Mouse (Mus musculus): ENCODE data around the gene Stpg3. TPM values are rescaled to one million over a fixed set of nuclear protein-coding genes. Genes with fewer than 3 reads are reported as not detected.

Gene Stpg3
- polyA plus RNA-seq, 1 experiment from 2014 or later = not detected

- no peak overlapping the region for H3K27ac ChIP-seq (ENCODE audit: low read length)
- H3K27me3 ChIP-seq (replicated peaks; ENCODE audit: control insufficient read depth, insufficient read depth, low read length) = no peaks in the 10 kb centered on the region
- H3K36me3 ChIP-seq (ENCODE audit: control insufficient read depth, insufficient read depth) = no peaks in the 10 kb centered on the region
- H3K9me3 ChIP-seq (ENCODE audit: control insufficient read depth, low read length) = no peaks in the 10 kb centered on the region
- no peak overlapping the region for H3K4me3 ChIP-seq (replicated peaks; ENCODE audit: low read length)
- no peak overlapping the region for H3K9ac ChIP-seq (replicated peaks; ENCODE audit: low read depth, low read length)
- ATAC-seq = no peak
- peaks cover 32% of the 10 kb centered on the region for H3K4me1 ChIP-seq (replicated peaks; ENCODE audit: control insufficient read depth, insufficient read depth, low read length)
- WGBS = 77% methylated on average over 8 of the region's 8 CpGs
- no peak overlapping the region for H3K4me2 ChIP-seq (ENCODE audit: low read length)
Measured at GRCm38 (mm10) chr2:25172629-25173028, 41.8 kb downstream of the Stpg3 start.

- H3K4me2 ChIP-seq (ENCODE audit: low read length) = no peak overlapping the region
- no peak overlapping the region for H3K9ac ChIP-seq (replicated peaks; ENCODE audit: low read depth, low read length)
- no peaks in the 10 kb centered on the region for H3K27me3 ChIP-seq (replicated peaks; ENCODE audit: control insufficient read depth, insufficient read depth, low read length)
- H3K4me3 ChIP-seq (replicated peaks; ENCODE audit: low read length) = no peak overlapping the region
- H3K4me1 ChIP-seq (replicated peaks; ENCODE audit: control insufficient read depth, insufficient read depth, low read length) = peaks cover 27% of the 10 kb centered on the region
- H3K36me3 ChIP-seq (ENCODE audit: control insufficient read depth, insufficient read depth) = no peaks in the 10 kb centered on the region
- H3K27ac ChIP-seq (ENCODE audit: low read length) = peak overlapping the region; percentile 16; the same call in 1 of the 2 replicates
- ATAC-seq = no peak
- 61% methylated on average over 1 of the region's 1 CpGs for WGBS
- H3K9me3 ChIP-seq (ENCODE audit: control insufficient read depth, low read length) = no peaks in the 10 kb centered on the region
Measured at GRCm38 (mm10) chr2:25171769-25172153, 42.7 kb downstream of the Stpg3 start.

DNA sequence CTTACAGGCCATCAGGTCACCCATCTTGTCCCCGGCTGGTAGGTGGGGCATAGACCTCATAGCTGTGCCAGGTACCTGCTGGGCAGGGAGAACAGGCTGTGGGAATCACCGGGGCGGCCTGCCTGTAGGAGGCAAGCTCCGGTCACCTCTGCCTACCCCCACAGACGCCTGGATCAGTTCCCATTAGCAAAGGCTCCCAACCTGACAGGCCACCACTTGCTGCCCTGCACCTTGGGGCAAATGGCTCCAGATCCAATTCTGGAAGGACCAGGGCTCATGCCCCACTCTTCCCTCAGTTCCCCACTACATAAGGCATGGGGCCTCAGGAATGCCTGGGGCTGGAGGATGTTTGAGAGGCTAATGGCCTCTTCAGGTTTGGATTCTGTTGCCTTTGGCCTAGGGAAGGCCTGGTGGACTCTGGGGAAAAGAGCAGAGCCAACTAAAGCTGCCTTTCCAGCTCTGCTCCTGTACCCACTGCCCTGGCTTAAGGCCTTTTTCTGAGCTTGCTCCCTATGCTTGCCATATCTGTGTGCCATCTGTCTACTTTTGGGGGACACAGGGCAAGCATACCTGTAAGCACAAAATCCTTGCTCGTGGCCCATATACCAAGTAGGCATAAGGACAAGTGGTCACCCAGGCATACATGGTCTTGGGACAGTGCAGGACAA is 43.2 kb downstream of the Stpg3 start:
- Histone ChIP-seq H3K27me3 (replicated peaks; ENCODE audit: control insufficient read depth, insufficient read depth, low read length) (no peaks in the 10 kb centered on the region), H3K4me3 (replicated peaks; ENCODE audit: low read length) (no peak overlapping the region), H3K27ac (ENCODE audit: low read length) (no peak overlapping the region), H3K4me1 (replicated peaks; ENCODE audit: control insufficient read depth, insufficient read depth, low read length) (peaks cover 25% of the 10 kb centered on the region), H3K4me2 (ENCODE audit: low read length) (no peak overlapping the region), H3K9ac (replicated peaks; ENCODE audit: low read depth, low read length) (no peak overlapping the region), H3K9me3 (ENCODE audit: control insufficient read depth, low read length) (no peaks in the 10 kb centered on the region), H3K36me3 (ENCODE audit: control insufficient read depth, insufficient read depth) (no peaks in the 10 kb centered on the region)
- WGBS = 88% methylated on average over 6 of the region's 6 CpGs
- no peak for ATAC-seq

GRCm38 (mm10) chr2:25170326-25171100 is 43.9 kb downstream of the Stpg3 start:
- 51% methylated on average over 10 of the region's 10 CpGs for WGBS
- Histone ChIP-seq H3K36me3 (ENCODE audit: control insufficient read depth, insufficient read depth) (no peaks in the 10 kb centered on the region), H3K27ac (ENCODE audit: low read length) (no peak overlapping the region), H3K9ac (replicated peaks; ENCODE audit: low read depth, low read length) (no peak overlapping the region), H3K4me3 (replicated peaks; ENCODE audit: low read length) (no peak overlapping the region), H3K4me2 (ENCODE audit: low read length) (no peak overlapping the region), H3K9me3 (ENCODE audit: control insufficient read depth, low read length) (no peaks in the 10 kb centered on the region), H3K4me1 (replicated peaks; ENCODE audit: control insufficient read depth, insufficient read depth, low read length) (peaks cover 20% of the 10 kb centered on the region), H3K27me3 (replicated peaks; ENCODE audit: control insufficient read depth, insufficient read depth, low read length) (no peaks in the 10 kb centered on the region)
- 0 out of 2 replicates have a peak, but pooled peaks have one; percentile 28 for ATAC-seq

DNA sequence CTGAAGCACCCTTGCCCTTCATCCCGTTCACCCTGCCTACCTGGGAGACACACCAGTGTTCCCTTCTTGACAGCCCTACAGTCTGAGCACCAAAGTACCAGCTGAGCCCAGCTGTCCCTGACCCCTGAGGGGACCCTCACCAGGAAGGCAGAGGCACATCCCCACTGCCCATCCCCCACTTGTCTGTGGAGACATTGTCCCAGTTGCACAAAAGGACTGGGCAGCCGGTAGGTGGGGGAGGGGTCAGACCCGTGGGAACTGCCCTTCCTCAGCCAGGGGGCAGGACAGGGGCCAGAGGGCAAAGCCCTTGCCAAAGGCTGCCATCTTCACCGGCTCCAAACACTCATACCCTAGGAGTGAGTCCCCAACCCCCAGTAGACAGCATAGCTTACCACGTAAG is 44.7 kb downstream of the Stpg3 start:
- no peak for ATAC-seq
- Histone ChIP-seq H3K27me3 (replicated peaks; ENCODE audit: control insufficient read depth, insufficient read depth, low read length) (no peaks in the 10 kb centered on the region), H3K27ac (ENCODE audit: low read length) (no peak overlapping the region), H3K36me3 (ENCODE audit: control insufficient read depth, insufficient read depth) (no peaks in the 10 kb centered on the region), H3K4me3 (replicated peaks; ENCODE audit: low read length) (no peak overlapping the region), H3K4me2 (ENCODE audit: low read length) (no peak overlapping the region), H3K9ac (replicated peaks; ENCODE audit: low read depth, low read length) (no peak overlapping the region), H3K4me1 (replicated peaks; ENCODE audit: control insufficient read depth, insufficient read depth, low read length) (peaks cover 20% of the 10 kb centered on the region), H3K9me3 (ENCODE audit: control insufficient read depth, low read length) (no peaks in the 10 kb centered on the region)
- 15% methylated on average over 5 of the region's 5 CpGs for WGBS

GRCm38 (mm10) chr2:25168665-25168978 is 45.8 kb downstream of the Stpg3 start:
- Histone ChIP-seq H3K27me3 (replicated peaks; ENCODE audit: control insufficient read depth, insufficient read depth, low read length) (no peaks in the 10 kb centered on the region), H3K4me2 (ENCODE audit: low read length) (peak overlapping the region; percentile 68), H3K4me1 (replicated peaks; ENCODE audit: control insufficient read depth, insufficient read depth, low read length) (peaks cover 22% of the 10 kb centered on the region), H3K9me3 (ENCODE audit: control insufficient read depth, low read length) (no peaks in the 10 kb centered on the region), H3K4me3 (replicated peaks; ENCODE audit: low read length) (peak overlapping the region; percentile 42), H3K9ac (replicated peaks; ENCODE audit: low read depth, low read length) (no peak overlapping the region), H3K27ac (ENCODE audit: low read length) (peak overlapping the region; percentile 58), H3K36me3 (ENCODE audit: control insufficient read depth, insufficient read depth) (no peaks in the 10 kb centered on the region)
- 4% methylated on average over 2 of the region's 2 CpGs for WGBS
- ATAC-seq = no peak

DNA sequence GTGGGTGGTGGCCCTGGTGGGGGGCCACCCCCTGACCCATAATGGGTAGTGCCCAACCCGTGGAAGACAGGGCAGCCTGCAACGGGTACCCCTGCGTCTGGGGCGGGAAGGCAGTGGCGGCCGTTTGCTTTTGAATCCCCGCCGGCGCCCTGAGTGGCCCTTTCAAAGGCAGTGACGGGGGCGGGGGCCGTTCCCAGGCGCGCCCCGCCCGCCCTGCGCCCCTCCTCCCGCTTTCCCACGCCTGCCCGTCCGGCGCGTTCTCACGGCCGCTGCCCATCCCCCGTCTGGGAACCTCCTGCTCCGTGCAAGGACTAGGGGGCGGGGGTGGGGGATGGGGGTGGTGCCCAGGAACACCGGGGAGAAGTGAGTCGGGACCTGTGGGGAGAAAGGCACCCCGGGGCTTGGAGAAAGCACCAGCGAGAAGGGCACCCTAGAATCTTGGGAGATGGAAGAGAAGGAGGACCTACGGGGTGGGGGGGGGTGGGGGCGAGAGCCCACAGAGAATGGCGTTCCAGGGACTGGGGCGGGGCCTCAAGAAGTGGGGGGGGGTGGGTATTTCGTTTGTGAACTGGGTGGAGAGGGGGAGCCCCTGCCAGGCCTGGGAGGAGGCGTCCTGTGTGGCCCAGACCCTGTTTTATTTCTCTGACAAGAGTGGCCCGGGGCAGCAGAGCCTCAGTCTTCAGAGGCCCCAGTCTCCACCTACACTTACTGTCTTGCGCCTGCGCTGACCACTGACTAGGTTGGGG is 46.3 kb downstream of the Stpg3 start:
- Histone ChIP-seq H3K27me3 (replicated peaks; ENCODE audit: control insufficient read depth, insufficient read depth, low read length) (no peaks in the 10 kb centered on the region), H3K4me2 (ENCODE audit: low read length) (peak overlapping the region; percentile 68), H3K9me3 (ENCODE audit: control insufficient read depth, low read length) (no peaks in the 10 kb centered on the region), H3K36me3 (ENCODE audit: control insufficient read depth, insufficient read depth) (no peaks in the 10 kb centered on the region), H3K4me3 (replicated peaks; ENCODE audit: low read length) (peak overlapping the region; percentile 42), H3K4me1 (replicated peaks; ENCODE audit: control insufficient read depth, insufficient read depth, low read length) (peaks cover 27% of the 10 kb centered on the region), H3K9ac (replicated peaks; ENCODE audit: low read depth, low read length) (peak overlapping the region; percentile 53), H3K27ac (ENCODE audit: low read length) (peak overlapping the region; percentile 69)
- 1% methylated on average over 29 of the region's 41 CpGs for WGBS
- ATAC-seq = peak; percentile 79

DNA sequence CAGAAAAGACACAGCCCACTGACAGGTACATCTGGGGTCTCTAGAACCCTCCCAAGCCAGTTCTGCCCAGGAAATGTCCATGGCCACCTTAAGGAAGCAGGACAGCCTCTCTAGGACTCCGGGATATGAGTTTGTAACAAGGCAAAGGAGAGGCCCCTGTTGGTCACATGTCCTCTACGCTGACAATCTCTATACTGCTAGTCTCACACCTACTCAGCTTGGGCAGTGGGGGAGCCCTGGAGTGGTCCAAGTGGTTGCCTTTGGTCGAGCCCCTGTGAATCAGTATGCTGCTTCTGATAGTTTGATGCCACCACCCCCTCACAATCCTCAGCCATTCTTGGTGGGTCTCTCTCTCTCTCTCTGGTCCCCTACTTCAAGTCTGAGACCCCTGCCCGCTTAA is 47.0 kb downstream of the Stpg3 start:
- Histone ChIP-seq H3K27ac (ENCODE audit: low read length) (peak overlapping the region; percentile 69), H3K27me3 (replicated peaks; ENCODE audit: control insufficient read depth, insufficient read depth, low read length) (no peaks in the 10 kb centered on the region), H3K36me3 (ENCODE audit: control insufficient read depth, insufficient read depth) (no peaks in the 10 kb centered on the region), H3K4me1 (replicated peaks; ENCODE audit: control insufficient read depth, insufficient read depth, low read length) (peaks cover 27% of the 10 kb centered on the region), H3K4me3 (replicated peaks; ENCODE audit: low read length) (peak overlapping the region; percentile 42), H3K9ac (replicated peaks; ENCODE audit: low read depth, low read length) (peak overlapping the region; percentile 53), H3K9me3 (ENCODE audit: control insufficient read depth, low read length) (no peaks in the 10 kb centered on the region), H3K4me2 (ENCODE audit: low read length) (peak overlapping the region; percentile 68)
- WGBS = 4% methylated on average over 4 of the region's 4 CpGs
- ATAC-seq = peak; percentile 21

All from forebrain, embryonic 16.5 days (tissue).